Mouse (Mus musculus) bone marrow, adult 2 months (tissue): ENCODE data around the gene Hoxa9. TPM values are rescaled to one million over a fixed set of nuclear protein-coding genes. Genes with fewer than 3 reads are reported as not detected.

Experiments used
- H3K27ac ChIP-seq: fragments of 200-500 bp; 2 replicates; pipeline ENCODE4 v1.5.1; 2012; ENCODE audit warnings: low read depth, mild to moderate bottlenecking, control low read depth, inconsistent platforms, low read length; ENCODE audit not compliant: control insufficient read depth, poor library complexity, insufficient read depth
- H3K4me1 ChIP-seq: fragments of 200-500 bp; 2 replicates; pipeline ENCODE4 v1.6.1; 2011; ENCODE audit warnings: low read length; ENCODE audit not compliant: control insufficient read depth, insufficient read depth
- H3K4me3 ChIP-seq: fragments of 200-500 bp; replicated peaks from 2 replicates; pipeline ENCODE3; 2011; ENCODE audit warnings: mild to moderate bottlenecking, low read depth, low read length, control low read depth; ENCODE audit not compliant: control insufficient read depth
- CTCF ChIP-seq: fragments of 200-500 bp; IDR thresholded peaks from 2 replicates; pipeline ENCODE4 v1.5.1; 2011; ENCODE audit warnings: low read length, control low read depth; ENCODE audit not compliant: control insufficient read depth, insufficient read depth
- POLR2A ChIP-seq: fragments of 200-500 bp; IDR thresholded peaks from 2 replicates; pipeline ENCODE4 v1.6.1; 2011; ENCODE audit warnings: low read depth, mild to moderate bottlenecking, control low read depth, low read length, borderline replicate concordance; ENCODE audit not compliant: control insufficient read depth
- WGBS: fragments of 180-500 bp; shearing (Covaris S2); methylation state at CpG from one replicate; pipeline ENCODE4 v1.1.7; 2018; 5-methylcytosine and 5-hydroxymethylcytosine counted together
- polyA plus RNA-seq: library from polyadenylated mRNA; stranded (reverse); fragments of >200 nt; gene quantifications from 2 replicates; pipeline ENCODE4 v1.2.4, GENCODE M21; 2011; ENCODE audit warnings: low replicate concordance; ENCODE audit not compliant: missing spikeins, insufficient read depth, insufficient read length

The Hoxa9 gene
- polyA plus RNA-seq, 1 experiment: 3.8 TPM

DNA sequence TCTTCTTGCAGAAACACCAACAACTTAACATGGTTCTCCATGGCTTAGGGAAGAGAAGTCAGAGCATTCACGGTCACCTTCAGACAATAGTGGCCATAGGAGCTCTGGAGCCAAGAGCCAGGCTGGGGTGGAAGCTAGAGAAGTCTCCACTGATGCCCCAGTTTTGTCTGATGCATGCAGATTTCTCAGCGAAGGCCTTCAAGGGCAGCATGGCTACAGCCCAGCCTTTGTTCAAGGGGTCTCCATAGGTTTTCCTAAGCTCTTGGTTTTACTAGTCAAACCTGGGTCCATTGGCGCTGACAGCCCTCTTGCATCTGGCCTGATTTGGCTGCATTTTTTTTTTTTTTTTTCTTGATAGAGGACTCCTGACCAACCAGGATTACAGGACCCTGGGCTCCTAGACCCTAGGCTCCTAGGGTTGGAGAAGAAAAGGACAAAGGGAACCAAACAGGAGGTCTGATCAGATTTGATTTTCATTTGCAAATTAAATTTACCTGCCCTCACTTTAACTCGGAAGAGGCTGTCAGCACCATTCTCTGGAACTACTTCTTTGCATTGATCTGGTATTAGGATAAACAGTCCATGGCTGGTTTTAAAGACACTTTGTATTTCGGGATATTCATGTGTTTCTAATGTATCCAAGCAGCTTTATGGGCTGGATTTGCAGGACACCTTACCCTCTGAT lies 33.4 kb upstream of the Hoxa9 start:
- no peak overlapping the region for H3K27ac ChIP-seq
- no peak overlapping the region for H3K4me3 ChIP-seq
- TF ChIP-seq CTCF: no peak
- no peak for TF ChIP-seq POLR2A
- H3K4me1 ChIP-seq: no peaks in the 10 kb centered on the region
- WGBS: 16% methylated on average over 5 of the region's 5 CpGs

GRCm38 (mm10) chr6:52263321-52263585 lies 32.4 kb upstream of the Hoxa9 start:
- WGBS: 7% methylated on average over 6 of the region's 6 CpGs
- TF ChIP-seq POLR2A: no peak
- no peak for TF ChIP-seq CTCF
- Histone ChIP-seq H3K4me3 (no peak overlapping the region), H3K27ac (no peak overlapping the region), H3K4me1 (no peaks in the 10 kb centered on the region)

- TF ChIP-seq CTCF (no peak), POLR2A (no peak)
- Histone ChIP-seq H3K27ac (no peak overlapping the region), H3K4me3 (no peak overlapping the region), H3K4me1 (no peaks in the 10 kb centered on the region)
- 7% methylated on average over 24 of the region's 24 CpGs for WGBS
Observed at GRCm38 (mm10) chr6:52262463-52263320, 31.8 kb upstream of the Hoxa9 start.

DNA sequence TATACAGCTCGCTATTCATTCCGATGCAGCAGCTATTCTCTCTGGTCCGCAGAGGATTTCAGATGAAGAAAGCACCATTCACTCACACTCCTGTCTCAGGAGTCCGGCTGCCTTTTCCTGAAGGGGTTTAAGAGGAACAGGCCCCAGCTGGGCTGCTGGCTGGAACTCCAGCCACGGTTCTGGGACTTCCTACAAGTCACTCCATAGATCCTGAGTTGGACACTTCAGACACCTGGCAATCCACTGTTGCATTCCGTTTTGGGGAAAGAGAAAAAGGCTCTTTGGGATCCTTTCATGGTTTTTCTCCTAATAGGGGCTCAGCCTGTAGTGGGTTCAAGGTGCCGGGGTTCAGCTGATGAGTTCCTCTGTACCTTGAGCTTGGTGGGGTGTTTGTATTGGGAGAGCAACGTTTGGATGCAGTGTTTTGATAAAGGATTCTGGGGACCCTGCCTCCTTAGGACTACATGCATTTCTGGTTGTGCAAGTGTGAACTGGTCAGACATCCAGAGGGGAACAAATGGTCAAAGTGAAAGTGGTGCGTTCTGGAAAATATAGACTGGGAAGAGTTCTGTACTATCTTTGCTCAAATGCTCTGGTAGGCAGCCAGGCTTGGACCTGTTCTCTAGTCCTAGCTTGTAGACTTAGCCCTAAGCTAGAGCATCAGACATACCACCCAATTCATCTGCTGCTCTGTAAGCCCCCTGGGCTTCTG lies 31.0 kb upstream of the Hoxa9 start:
- Histone ChIP-seq H3K4me1 (no peaks in the 10 kb centered on the region), H3K4me3 (no peak overlapping the region), H3K27ac (no peak overlapping the region)
- WGBS: 5% methylated on average over 9 of the region's 9 CpGs
- TF ChIP-seq POLR2A: no peak
- TF ChIP-seq CTCF: no peak

DNA sequence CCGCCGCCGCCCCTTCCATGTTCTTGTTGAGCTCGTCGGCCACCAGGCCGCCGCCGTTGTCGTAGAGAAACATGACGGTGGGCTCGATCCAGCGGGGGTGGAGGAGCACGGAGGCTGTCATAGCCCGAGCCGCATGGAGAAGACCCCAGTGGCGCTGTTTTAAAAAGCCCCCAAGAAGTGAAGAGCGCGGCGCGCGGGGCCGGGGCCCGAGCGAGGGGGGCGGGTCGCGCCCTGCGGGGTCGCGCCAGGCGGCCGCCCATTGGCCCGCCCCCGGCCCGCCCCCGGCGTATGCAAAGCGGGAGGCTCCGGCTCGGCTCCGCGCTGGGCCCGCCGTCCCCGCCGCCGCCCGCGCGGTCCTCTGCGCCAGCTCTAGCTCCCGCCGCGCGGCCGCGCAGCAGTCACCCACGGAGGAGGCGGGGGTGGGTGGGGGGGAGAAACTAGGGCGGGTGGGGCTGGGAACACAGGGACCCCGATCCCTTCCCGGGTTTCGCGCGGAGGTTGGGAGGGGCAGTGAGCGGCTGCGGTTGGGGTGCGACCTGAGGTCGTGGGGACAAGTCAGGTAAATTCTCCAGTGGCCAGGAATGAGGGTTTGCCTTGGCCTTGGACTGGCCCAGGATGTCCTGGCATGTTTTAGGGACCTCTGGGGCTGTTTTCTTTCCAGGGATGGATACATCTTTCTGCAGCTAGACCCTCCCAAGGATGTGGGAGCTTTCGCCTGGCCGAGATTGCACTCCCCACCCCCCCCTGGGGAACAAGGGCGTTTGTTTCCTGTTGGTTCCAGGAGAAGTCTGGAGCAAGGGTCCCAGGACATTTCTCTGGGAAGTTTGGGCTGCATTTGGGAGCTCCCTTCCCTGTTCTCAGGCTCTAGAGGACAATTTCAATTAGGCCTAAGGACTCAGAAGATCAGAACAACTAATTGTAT lies 30.0 kb upstream of the Hoxa9 start, which contains the start of gene Hoxa13:
Gene Hoxa13, minus strand, starts transcription at position 227 of the 922 bp plus-strand sequence.
- H3K4me3 ChIP-seq: peak within 1 kb of the TSS; percentile 45
- H3K27ac ChIP-seq: no peak within 1 kb of the TSS; the same call in 1 of the 2 replicates
- H3K4me1 ChIP-seq: no peaks in the 10 kb centered on the region
- 1% methylated on average over 66 of the region's 72 CpGs for WGBS
- TF ChIP-seq POLR2A: no peak
- TF ChIP-seq CTCF: no peak

DNA sequence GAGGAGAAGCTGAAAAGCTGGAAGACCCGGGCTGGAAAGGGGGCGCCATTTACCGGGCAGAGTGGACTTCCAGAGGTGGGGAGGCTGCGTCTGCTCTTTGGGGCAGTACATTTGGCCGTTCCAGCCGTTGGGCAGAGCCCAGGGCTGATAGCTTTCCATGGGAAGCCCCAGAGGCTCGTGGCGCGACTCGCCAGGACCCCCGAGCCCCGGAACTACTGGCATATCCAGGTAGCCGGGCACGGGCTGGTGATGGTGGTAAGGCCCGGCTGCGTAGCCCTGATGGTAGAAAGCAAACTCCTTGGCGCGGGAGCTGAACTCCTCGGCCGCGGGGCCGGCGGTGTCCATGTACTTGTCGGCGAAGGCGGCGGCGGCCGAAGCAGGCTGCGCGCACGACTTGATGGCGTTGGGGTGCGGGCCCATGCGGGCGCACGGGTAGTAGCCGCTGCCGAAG lies 28.9 kb upstream of the Hoxa9 start:
- no peaks in the 10 kb centered on the region for H3K4me1 ChIP-seq
- no peak overlapping the region; the same call in 1 of the 2 replicates for H3K27ac ChIP-seq
- TF ChIP-seq POLR2A (no peak), CTCF (no peak)
- 2% methylated on average over 39 of the region's 39 CpGs for WGBS
- H3K4me3 ChIP-seq: no peak overlapping the region

DNA sequence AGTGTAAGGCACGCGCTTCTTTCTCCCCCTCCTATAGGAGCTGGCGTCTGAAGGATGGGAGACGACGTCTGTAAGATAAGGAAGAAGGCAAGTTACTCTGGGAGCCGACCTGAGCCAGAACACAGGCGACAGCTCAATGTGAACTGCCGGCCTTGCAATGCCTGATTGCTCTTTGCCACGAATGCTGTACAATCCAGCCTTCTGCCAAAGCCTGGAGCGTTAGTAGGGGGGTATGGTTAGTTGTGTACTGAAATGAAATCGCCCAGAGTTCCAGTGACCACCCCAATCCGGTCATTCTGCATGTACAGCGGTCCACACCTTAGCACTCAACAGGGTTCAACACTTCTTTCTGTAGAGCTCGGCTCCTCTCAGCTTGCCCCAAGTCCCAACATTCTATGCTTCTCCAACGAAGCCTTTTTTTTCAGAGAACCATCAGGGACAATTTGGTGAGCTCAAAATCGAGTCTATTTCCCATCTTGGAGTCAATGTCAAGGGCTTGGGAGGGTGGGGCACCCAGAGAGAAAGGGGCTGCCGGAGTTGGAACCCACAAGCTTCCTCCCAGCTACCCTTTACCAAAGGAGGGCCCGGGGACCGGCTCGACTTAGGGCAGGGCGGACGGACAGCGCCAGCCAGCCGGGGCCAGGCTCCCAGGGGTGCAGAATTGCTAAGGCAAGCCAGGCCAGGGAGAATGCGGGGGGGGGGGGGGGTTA lies 28.3 kb upstream of the Hoxa9 start:
- Histone ChIP-seq H3K27ac (no peak overlapping the region), H3K4me1 (no peaks in the 10 kb centered on the region), H3K4me3 (no peak overlapping the region)
- TF ChIP-seq POLR2A (no peak), CTCF (no peak)
- WGBS: 2% methylated on average over 25 of the region's 25 CpGs
